Mouse (Mus musculus) spleen, adult 12 weeks (tissue): ENCODE measurements around the gene Atp8b4.

Experiments
- DNase-seq: peaks from one replicate; pipeline ENCODE4 v3.0.0; 2022; ENCODE audit warnings: low spot score

Gene Atp8b4

DNA sequence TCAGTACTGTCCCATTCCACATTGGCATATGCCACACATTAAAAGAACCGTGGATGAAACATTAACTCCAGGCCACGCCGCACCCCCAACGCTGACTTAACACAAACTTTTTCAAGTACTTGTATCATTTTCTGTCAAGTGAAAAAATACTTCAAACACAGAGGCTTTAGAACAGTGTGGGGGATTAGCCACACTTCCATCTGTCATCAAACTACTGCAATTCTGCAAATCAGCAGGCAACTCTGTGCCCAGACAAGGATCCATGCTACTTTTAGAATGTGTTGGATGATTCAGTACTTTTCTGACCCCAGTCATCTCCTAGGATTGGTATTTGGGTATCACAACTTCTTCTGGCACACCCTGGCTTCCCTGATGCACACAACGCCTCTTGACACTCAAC, 212.5 kb downstream of the Atp8b4 start:
- DNase-seq: no peak

DNA sequence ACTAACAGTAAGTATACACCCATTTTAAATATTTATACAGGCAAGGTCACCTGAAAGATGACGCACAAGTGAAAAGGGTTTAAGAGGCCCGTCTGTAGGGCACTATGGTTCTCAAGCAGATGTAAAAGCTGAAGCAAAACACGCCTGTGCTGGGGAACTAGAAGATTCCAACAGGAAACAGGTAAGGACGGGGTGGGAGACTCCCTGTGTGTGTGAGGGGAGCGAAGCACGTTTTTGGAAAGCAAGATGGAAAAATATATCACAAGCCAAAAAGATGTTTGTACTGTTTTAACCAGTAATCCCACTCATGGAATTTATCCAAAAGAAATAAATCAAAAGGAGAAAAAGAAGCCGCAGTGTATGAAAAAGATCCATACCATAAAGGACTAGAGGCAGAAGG, 214.1 kb downstream of the Atp8b4 start:
- no peak for DNase-seq

DNA sequence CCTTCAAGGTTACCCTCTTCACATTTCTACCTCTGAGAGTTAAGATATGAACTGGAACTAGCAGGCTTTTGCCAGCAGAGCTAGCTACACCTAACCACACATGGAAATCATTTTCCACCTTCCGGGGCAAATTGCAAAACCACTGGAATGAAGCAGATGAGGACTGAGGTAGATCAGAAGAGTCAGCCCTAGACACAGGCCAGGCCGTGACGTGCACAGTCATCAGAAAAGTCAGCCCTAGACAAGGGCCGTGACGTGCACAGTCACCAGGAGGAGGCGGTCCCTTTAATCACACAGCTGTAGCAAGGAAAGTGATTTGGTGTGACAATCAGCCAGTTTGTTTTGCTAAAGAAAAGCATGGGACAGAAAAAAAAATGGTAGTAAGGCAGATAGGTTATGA, 216.4 kb downstream of the Atp8b4 start:
- no peak for DNase-seq

GRCm38 (mm10) chr2:126283086-126283485, 217.4 kb downstream of the Atp8b4 start:
- no peak for DNase-seq

DNA sequence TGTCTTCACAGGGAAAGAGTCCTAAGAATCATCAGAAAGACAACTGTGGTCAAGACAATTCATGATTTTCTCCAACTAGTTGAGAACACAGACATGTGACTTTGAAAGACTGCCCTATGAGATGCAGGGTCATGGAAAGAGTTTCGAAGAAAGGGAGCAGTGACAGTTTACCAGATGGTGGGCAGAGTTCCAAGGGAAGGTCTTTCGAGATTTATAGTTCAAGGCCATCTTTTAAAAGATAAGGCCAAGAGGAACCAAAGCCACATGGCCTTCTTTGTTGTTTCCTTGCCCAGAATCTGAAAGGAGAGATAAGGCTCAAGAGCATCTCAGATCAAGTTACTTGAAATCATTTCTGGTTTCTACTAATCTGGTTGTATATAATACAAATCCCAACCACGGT, 225.0 kb downstream of the Atp8b4 start:
- DNase-seq: no peak

DNA sequence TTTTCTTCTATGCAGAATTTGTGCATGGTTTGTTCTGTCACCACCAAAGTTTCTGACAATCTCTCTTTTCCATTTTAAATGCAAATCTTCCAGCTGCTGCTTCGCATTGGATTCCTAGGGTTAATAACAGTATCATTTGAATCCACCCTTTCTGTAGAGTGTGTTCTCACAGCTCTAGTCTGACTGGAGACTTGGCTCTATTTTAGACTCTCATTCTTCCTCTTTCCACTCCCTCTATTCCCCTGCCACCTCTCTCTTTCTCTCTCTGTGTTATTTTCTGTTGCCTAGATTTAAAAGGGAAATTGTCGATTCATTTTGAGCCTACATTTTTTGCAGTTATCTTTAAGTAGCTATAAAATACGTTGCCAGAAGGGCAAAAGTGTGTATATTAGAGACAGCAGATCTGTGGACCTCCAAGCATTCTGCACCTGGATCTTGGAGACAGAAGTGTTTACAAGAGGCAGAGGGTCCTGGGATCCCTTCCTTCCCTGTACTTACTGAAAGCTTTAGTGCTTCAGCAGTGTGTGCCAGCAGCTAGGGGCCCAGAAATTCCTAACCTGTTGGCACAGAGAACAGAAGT, 225.6 kb downstream of the Atp8b4 start:
- no peak for DNase-seq

DNA sequence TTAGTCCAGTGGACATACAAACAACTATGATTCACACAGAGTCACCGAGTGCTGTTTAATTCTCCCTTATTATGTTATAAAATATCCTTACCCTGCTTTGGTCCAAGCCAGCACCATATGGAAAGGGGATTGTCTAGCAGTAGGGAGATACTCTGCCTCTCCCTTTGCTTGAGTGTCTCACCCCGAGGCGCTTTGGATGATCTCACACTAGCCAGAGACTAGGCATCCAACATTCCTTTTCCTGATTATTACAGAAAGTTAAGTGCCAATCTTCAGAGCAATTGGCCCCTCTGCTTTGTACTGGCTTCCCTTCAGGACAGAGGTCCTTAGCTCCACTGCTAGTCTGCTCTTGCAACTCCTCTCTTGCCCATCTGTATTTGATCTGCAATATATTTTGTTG, 226.2 kb downstream of the Atp8b4 start:
- DNase-seq: no peak
